Mouse (Mus musculus): ENCODE results near the gene Rtl1.

DNA sequence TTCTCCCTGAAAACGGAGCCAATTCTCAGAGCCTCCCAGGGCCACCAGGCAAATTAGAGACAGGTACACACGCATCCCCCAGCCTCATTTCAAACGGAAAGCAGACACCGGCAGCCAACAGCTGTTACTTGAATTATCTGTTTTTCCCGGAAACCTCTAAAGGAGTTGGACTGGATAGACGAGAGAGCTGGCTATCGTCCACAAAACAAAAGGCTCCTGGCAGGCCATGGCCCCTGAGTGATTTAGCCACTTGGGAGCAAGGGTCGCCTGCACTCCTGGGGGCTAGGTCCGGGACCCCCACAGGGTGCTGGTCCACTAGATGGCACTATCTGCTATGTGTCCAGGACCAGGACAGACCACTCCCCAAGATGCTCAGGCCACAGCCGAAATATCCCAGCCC is 14.3 kb upstream of the Rtl1 start:
- TF ChIP-seq CTCF (IDR thresholded peaks at IDR 0.05; ENCODE audit: borderline replicate concordance, extremely low read depth, insufficient read depth, insufficient read length) (peak; percentile 17; the same call in 1 of the 2 replicates), POLR2A (IDR thresholded peaks at IDR 0.05; ENCODE audit: borderline replicate concordance, extremely low read depth, insufficient read depth, insufficient read length, poor library complexity, severe bottlenecking) (no peak)
